ENCODE assay signal across 11 mouse cellular contexts in genomic region chrX:74388153-74388552, GRCm38 (mm10).
"Had no signal": no experiment of that assay in that cellular context is flagged by ENCODE, and none has a peak within 500 bp of the region (broad histone marks: within the 10 kb centered on the region; RNA-seq: fewer than 3 reads in every experiment).

No protein-coding gene starts in this region.

- H3K4me1 ChIP-seq: intestine, embryonic 15.5 days had no signal

- H3K27me3 ChIP-seq: intestine, embryonic 15.5 days; limb, embryonic 13.5 days; midbrain, embryonic 12.5 days had no signal

- H3K9ac ChIP-seq: intestine, embryonic 15.5 days; limb, embryonic 13.5 days; midbrain, embryonic 12.5 days had no signal

- ATAC-seq: intestine, embryonic 15.5 days; midbrain, embryonic 16.5 days had no signal

- H3K9me3 ChIP-seq: intestine, embryonic 15.5 days; limb, embryonic 13.5 days; midbrain, embryonic 12.5 days had no signal

- H3K4me2 ChIP-seq: intestine, embryonic 15.5 days; limb, embryonic 13.5 days; midbrain, embryonic 12.5 days had no signal

- H3K27ac ChIP-seq: intestine, embryonic 15.5 days; limb, embryonic 13.5 days; midbrain, embryonic 12.5 days had no signal

- DNase-seq: kidney, adult 18-20 months; kidney, postnatal 14 days; left cerebral cortex, postnatal 4 days; lung, adult 18-20 months; right cerebral cortex, adult 18-20 months; right cerebral cortex, postnatal 25 days; thymus, postnatal 36 days had no signal

- H3K36me3 ChIP-seq: intestine, embryonic 15.5 days had no signal

- H3K4me3 ChIP-seq: intestine, embryonic 15.5 days; limb, embryonic 13.5 days; midbrain, embryonic 12.5 days had no signal
